Mouse (Mus musculus): ENCODE results near the gene Ubl4b.

The Ubl4b gene

GRCm38 (mm10) chr3:107567766-107568165, 12.9 kb upstream of the Ubl4b start:
- no peak for DNase-seq (ENCODE audit: low spot score)

- no peak for DNase-seq (ENCODE audit: low spot score)
Observed at GRCm38 (mm10) chr3:107565331-107565730, 10.5 kb upstream of the Ubl4b start.

GRCm38 (mm10) chr3:107563880-107564279, 9.0 kb upstream of the Ubl4b start:
- DNase-seq (ENCODE audit: low spot score): no peak

DNA sequence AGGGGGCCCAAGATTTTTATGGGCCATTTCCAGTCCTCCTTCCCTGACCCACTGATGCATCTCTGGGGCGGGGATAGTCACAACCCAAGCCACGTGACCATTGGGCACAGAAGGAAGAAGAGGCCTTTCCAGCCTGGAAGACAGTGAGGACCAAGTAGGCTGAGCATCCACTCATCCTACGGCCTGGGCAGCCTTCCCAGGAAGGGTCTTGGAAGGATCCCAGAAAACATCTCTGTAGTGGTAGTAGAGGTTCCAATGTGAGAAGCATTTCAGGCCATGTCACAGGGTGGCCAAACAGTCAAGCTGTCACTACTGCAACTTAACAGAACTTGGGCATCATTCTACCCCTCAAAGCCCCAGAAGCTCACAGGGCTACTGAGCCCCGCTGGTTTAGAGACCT, 7.7 kb upstream of the Ubl4b start:
- DNase-seq (ENCODE audit: low spot score): no peak

GRCm38 (mm10) chr3:107562104-107562503, 7.2 kb upstream of the Ubl4b start:
- DNase-seq (ENCODE audit: low spot score): no peak

GRCm38 (mm10) chr3:107559183-107559582, 4.3 kb upstream of the Ubl4b start:
- DNase-seq (ENCODE audit: low spot score): peak; percentile 30

GRCm38 (mm10) chr3:107558740-107559139, 3.9 kb upstream of the Ubl4b start:
- no peak for DNase-seq (ENCODE audit: low spot score)

DNA sequence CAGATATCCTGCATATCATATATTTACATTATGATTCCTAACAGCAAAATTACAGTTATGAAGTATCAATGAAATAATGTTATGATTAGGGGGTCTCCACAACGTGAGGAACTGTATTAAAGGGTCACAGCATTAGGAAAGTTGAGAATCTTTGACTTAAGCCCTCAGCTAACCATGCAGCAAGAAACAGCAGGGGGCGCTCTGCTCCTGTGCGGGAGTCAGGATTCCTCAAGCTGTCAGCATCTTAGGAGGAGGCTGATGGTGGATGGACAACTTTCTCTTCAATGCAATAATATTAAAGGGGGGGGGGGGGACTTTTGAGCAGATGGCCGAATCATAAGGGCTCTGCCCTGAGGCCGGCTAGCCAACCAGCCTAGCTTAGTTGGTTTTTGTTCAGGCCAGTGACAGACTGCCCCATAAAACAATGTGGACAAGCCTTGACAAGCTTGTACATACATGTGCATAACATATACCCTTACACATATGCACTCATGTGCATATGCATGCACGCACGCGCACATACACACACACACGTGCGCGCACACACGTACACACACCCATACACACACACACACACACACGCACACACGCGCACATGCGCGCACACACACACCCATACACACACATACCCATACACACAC, 4.3 kb downstream of the Ubl4b start:
- no peak for DNase-seq (ENCODE audit: low spot score)

- no peak for DNase-seq (ENCODE audit: low spot score)
Observed at GRCm38 (mm10) chr3:107546956-107547355, 7.9 kb downstream of the Ubl4b start.

- DNase-seq (ENCODE audit: low spot score): no peak
Observed at GRCm38 (mm10) chr3:107545716-107546412, 9.0 kb downstream of the Ubl4b start.

GRCm38 (mm10) chr3:107545278-107545677, 9.6 kb downstream of the Ubl4b start:
- DNase-seq (ENCODE audit: low spot score): no peak

GRCm38 (mm10) chr3:107543158-107544080, 11.5 kb downstream of the Ubl4b start:
- DNase-seq (ENCODE audit: low spot score): no peak

DNA sequence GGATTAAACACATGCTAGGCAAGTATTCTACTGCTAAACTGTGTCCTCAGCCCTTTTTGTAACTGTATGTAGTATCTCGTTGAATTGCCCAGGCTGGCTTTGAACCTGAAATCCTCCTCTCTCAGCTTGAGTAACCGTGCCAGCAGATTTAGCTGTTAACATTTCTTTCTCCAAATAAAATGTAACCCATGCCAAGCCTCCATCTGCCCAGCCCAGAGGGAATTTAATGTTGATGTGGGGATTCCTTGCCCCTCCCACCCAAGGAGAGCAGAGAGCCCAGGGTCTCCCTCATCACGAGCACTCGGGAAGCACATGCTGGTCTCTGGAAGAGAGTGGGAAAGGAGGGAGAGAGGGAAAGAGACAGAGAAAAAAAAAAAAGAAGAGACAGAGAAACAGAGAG, 12.3 kb downstream of the Ubl4b start:
- DNase-seq (ENCODE audit: low spot score): no peak

- DNase-seq (ENCODE audit: low spot score): no peak
Observed at GRCm38 (mm10) chr3:107537504-107537889, 17.4 kb downstream of the Ubl4b start.

DNA sequence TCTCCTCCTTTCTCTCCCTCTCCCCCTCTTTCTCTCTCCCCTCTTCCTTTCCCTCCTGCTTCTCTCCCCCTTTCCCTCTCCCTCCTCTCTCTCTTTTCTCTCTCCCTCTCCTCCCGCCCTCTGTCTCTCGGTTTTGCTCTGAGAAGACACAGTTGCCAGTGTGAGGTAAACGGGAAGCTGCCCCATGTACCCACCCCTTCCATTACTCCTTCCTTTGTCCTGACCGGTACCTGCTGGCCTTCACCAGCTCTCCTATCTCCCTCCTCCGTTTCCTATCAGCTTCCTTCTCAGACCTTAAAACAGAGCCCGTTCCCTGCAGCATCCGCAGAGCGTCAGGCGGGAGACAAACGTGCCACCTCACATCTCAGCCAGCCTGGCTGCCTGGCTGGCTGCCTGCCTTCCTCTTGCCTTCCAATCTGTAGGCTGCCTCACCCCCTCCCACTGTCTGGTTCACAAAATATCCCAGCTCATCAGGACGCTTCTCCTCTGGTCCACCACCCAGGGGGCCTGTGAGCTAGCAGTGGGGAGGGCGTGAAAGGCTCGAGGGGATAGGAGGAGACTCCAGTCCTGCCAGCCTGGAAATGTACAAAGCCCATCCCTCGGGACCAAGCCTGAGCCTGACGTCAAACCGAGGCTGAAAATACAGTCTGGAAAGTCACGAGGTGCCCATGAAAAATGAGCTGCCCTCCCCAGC, 17.9 kb downstream of the Ubl4b start:
- no peak for DNase-seq (ENCODE audit: low spot score)

- DNase-seq (ENCODE audit: low spot score): no peak
Observed at GRCm38 (mm10) chr3:107534951-107535350, 19.9 kb downstream of the Ubl4b start.

DNA sequence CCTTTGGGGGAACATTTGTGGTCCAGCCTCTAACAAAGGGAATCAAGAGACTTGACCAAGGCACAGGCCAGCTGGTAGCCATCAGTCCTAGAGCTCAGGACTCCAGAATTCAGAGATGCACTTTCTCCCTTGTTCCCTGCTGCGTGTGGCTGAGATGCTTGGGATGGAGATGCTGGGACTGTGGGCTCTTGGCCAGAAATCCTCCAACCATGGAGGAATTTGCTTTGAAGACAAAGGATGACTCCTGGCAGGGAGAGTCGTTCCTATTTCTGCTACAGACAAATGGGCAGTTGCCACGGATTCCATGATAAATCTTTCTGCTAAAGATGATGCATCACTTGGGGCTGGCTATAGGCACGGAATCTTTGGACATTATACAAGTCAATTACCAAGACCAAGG, 21.3 kb downstream of the Ubl4b start:
- DNase-seq (ENCODE audit: low spot score): no peak

DNA sequence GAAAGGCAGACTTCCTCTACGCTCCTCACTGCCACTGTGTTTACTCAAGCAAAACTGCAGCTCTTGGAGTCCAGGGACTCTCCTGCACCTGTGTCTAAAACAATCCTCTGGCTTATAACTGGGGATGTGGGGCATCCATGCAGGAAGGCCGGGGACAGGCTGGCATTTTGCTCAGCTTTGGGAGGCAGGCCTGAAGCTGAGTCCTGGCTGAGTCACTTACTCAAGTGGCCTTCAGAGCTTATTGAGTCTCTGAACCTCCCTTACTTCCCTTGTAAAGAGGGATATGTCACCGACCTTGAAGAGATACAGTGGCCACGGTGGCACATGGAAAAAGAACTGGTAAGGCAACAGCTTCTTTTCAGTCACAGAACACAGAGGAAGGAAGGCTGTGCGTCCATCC, 24.3 kb downstream of the Ubl4b start:
- no peak for DNase-seq (ENCODE audit: low spot score)

GRCm38 (mm10) chr3:107529182-107529581, 25.7 kb downstream of the Ubl4b start:
- no peak for DNase-seq (ENCODE audit: low spot score)

DNA sequence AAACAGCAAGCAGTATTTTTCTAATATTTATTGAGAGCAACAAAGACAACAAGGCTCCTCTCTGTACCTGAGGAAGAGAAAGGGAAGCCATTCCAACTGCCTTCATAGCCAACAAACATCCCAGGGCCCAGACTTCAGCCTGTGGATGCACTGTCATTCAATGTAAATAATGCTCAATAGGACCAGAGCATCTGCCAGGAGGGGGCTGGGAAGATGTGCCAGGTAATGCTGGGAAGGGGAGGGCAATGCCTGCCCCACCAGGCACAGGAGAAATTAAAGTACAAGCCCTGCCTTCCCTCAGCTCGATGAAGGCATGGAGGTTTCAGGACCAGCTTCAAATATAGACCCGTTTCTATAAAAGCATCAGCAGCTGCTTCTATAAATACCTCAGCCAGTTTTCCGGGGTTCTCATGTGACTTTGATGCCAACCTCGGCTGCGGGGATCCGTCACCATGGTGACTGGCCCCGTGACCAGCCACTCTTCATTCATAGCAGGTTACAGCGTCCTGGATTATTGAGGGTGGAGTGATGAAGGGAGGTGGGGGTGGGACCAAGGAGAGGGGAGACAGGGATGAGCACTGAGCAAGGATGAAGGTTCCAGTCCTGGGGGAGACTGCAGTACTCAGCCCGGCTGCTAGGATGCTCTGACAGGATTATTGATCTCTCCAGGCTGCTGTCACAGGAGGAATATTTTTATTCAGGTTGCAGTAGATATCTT, 26.3 kb downstream of the Ubl4b start:
- DNase-seq (ENCODE audit: low spot score): no peak

- DNase-seq (ENCODE audit: low spot score): no peak
Observed at GRCm38 (mm10) chr3:107524547-107524946, 30.3 kb downstream of the Ubl4b start.

DNA sequence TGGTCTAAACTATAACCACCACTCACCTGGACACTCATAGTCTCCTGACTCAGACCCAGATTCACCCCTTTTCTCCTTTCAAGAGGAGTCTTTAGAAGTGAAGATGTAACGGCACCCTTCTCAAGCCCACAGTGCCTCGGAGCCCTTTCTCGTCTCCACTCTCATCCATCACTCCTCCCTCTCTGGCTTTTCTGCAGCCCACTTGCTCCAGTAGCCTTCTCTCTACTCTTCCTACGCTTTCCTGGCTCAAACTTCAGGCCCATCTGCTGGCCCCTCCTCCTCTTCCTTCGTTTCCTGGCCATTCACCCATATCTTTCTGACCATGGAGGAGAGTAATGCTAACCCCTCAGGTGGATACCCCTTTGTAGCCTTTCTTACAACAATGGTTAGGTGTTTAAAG, 33.9 kb downstream of the Ubl4b start:
- DNase-seq (ENCODE audit: low spot score): no peak
